Mouse (Mus musculus): ENCODE results near the gene Islr2.

DNA sequence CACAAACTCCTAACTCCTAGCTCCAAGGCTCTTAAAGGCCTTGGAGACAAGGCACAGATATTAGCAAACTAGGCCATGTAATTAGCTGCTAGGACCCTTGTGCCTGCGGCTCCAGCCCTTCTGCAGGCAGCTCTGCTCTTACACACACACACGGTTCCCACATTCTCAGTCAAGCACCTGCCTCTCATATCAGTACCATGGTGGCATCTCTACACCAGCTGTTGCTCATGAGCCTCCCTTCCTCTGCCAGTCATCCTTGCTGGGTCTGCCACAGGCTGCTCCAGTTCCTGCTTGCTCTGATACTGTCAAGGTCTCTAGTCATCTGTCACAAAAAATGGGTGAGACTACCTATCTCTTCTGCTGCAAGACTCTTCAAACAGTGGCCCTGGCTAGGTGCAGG is 20.2 kb upstream of the Islr2 start:
- no peak for TF ChIP-seq POLR2A (IDR thresholded peaks at IDR 0.05; ENCODE audit: low read depth, low read length)
- TF ChIP-seq CTCF (conservative IDR thresholded peaks at IDR 0.05; ENCODE audit: insufficient read depth, insufficient read length, low read depth, low read length), result no peak
